Mouse (Mus musculus) heart, adult 11 months (tissue): ENCODE measurements at regions not wholly inside any gene's neighbourhood (a gene's known extent, or its start where the extent isn't known, plus 50 kb on each side); places are given as distances from the start of the nearest gene placed in this dataset.
A peak's percentile ranks its signal among the peaks of the same experiment; 100 is the strongest.
"Not testable (repeated sequence)": the region's sequence is repeated elsewhere in the genome, so short reads cannot be mapped to it uniquely, and the experiment has no call there.

Source experiments
- DNase-seq: peaks from one replicate; pipeline ENCODE4 v3.0.0; 2022

GRCm38 (mm10) chr11:56505068-56505467, 464.3 kb upstream of the Nmur2 start:
- DNase-seq = peak; percentile 76

GRCm38 (mm10) chr11:56514941-56515340, 474.1 kb upstream of the Nmur2 start:
- peak; percentile 6 for DNase-seq

- no peak for DNase-seq
Observed at GRCm38 (mm10) chr11:56518486-56518885, 477.7 kb upstream of the Nmur2 start.

GRCm38 (mm10) chr11:56550736-56551135, 460.5 kb upstream of the Gria1 start:
- DNase-seq = no peak

- DNase-seq = no peak
Observed at GRCm38 (mm10) chr11:56556332-56556731, 454.9 kb upstream of the Gria1 start.

GRCm38 (mm10) chr11:56580028-56580427, 431.2 kb upstream of the Gria1 start:
- no peak for DNase-seq

GRCm38 (mm10) chr11:56583054-56583453, 428.1 kb upstream of the Gria1 start:
- no peak for DNase-seq

- not testable (repeated sequence) for DNase-seq
Observed at GRCm38 (mm10) chr11:56593435-56593834, 417.8 kb upstream of the Gria1 start.

GRCm38 (mm10) chr11:56603742-56604141, 407.4 kb upstream of the Gria1 start:
- DNase-seq = no peak

- no peak for DNase-seq
Observed at GRCm38 (mm10) chr11:56627659-56628058, 383.5 kb upstream of the Gria1 start.

- DNase-seq = no peak
Observed at GRCm38 (mm10) chr11:56633445-56633844, 377.7 kb upstream of the Gria1 start.

- DNase-seq = no peak
Observed at GRCm38 (mm10) chr11:56636606-56637226, 374.5 kb upstream of the Gria1 start.

- no peak for DNase-seq
Observed at GRCm38 (mm10) chr11:56641716-56642115, 369.5 kb upstream of the Gria1 start.
